Mouse (Mus musculus): ENCODE data around the gene Kcnk18. TPM values are rescaled to one million over a fixed set of nuclear protein-coding genes. Genes with fewer than 3 reads are reported as not detected.

Gene Kcnk18
- polyA plus RNA-seq, 1 experiment = 0.04 TPM

DNA sequence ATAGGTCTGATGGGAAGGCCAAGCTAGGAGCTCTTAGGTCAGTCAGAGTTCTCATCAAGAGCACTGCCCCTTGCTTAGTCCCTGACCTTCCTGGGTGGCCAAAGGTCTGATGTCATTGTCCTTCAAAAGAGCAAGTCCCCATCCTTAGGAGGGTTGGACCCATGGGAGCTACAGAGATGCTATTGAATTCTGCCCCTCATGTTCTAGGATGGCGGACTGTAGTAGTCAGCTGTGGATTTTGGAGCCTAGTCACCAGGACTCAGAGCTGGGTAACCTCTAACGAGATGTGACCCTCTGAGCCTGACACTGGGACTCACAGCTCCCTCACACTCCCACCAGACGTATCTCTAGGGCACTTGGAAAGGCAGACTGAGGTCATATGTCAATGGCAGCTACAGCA lies 9.4 kb downstream of the Kcnk18 start:
- Histone ChIP-seq H3K4me1 (ENCODE audit: control insufficient read depth, insufficient read depth, low read length) (no peaks in the 10 kb centered on the region), H3K4me3 (ENCODE audit: control insufficient read depth, low read depth, low read length) (no peak overlapping the region), H3K27ac (ENCODE audit: control insufficient read depth, insufficient read depth, low read depth, low read length) (no peak overlapping the region), H3K36me3 (ENCODE audit: control insufficient read depth, insufficient read depth, low read length) (no peaks in the 10 kb centered on the region), H3K27me3 (ENCODE audit: control insufficient read depth, insufficient read depth, low read length) (no peaks in the 10 kb centered on the region)
- TF ChIP-seq CTCF (IDR thresholded peaks at IDR 0.05; ENCODE audit: control insufficient read depth, insufficient read depth, insufficient replicate concordance, low read depth, low read length) (no peak), POLR2A (IDR thresholded peaks at IDR 0.05; ENCODE audit: control insufficient read depth, low read depth, low read length) (no peak)

GRCm38 (mm10) chr19:59232786-59233185 lies 13.8 kb downstream of the Kcnk18 start:
- Histone ChIP-seq H3K36me3 (ENCODE audit: control insufficient read depth, insufficient read depth, low read length) (no peaks in the 10 kb centered on the region), H3K4me1 (ENCODE audit: control insufficient read depth, insufficient read depth, low read length) (no peaks in the 10 kb centered on the region), H3K4me3 (ENCODE audit: control insufficient read depth, low read depth, low read length) (no peak overlapping the region), H3K27me3 (ENCODE audit: control insufficient read depth, insufficient read depth, low read length) (no peaks in the 10 kb centered on the region), H3K27ac (ENCODE audit: control insufficient read depth, insufficient read depth, low read depth, low read length) (no peak overlapping the region)
- TF ChIP-seq POLR2A (IDR thresholded peaks at IDR 0.05; ENCODE audit: control insufficient read depth, low read depth, low read length) = no peak
- no peak for TF ChIP-seq CTCF (IDR thresholded peaks at IDR 0.05; ENCODE audit: control insufficient read depth, insufficient read depth, insufficient replicate concordance, low read depth, low read length)

GRCm38 (mm10) chr19:59235001-59235400 lies 16.0 kb downstream of the Kcnk18 start:
- TF ChIP-seq POLR2A (IDR thresholded peaks at IDR 0.05; ENCODE audit: control insufficient read depth, low read depth, low read length) (no peak), CTCF (IDR thresholded peaks at IDR 0.05; ENCODE audit: control insufficient read depth, insufficient read depth, insufficient replicate concordance, low read depth, low read length) (no peak)
- peaks cover under 1% of the 10 kb centered on the region for H3K4me1 ChIP-seq (ENCODE audit: control insufficient read depth, insufficient read depth, low read length)
- no peaks in the 10 kb centered on the region for H3K36me3 ChIP-seq (ENCODE audit: control insufficient read depth, insufficient read depth, low read length)
- H3K27ac ChIP-seq (ENCODE audit: control insufficient read depth, insufficient read depth, low read depth, low read length) = no peak overlapping the region
- H3K27me3 ChIP-seq (ENCODE audit: control insufficient read depth, insufficient read depth, low read length) = no peaks in the 10 kb centered on the region
- H3K4me3 ChIP-seq (ENCODE audit: control insufficient read depth, low read depth, low read length) = no peak overlapping the region

- H3K4me3 ChIP-seq (ENCODE audit: control insufficient read depth, low read depth, low read length) = no peak overlapping the region
- H3K27ac ChIP-seq (ENCODE audit: control insufficient read depth, insufficient read depth, low read depth, low read length) = no peak overlapping the region
- TF ChIP-seq CTCF (IDR thresholded peaks at IDR 0.05; ENCODE audit: control insufficient read depth, insufficient read depth, insufficient replicate concordance, low read depth, low read length) = no peak
- H3K27me3 ChIP-seq (ENCODE audit: control insufficient read depth, insufficient read depth, low read length) = no peaks in the 10 kb centered on the region
- peaks cover 2% of the 10 kb centered on the region for H3K4me1 ChIP-seq (ENCODE audit: control insufficient read depth, insufficient read depth, low read length)
- no peaks in the 10 kb centered on the region for H3K36me3 ChIP-seq (ENCODE audit: control insufficient read depth, insufficient read depth, low read length)
Measured at GRCm38 (mm10) chr19:59236046-59236445, 17.0 kb downstream of the Kcnk18 start.

- H3K36me3 ChIP-seq (ENCODE audit: control insufficient read depth, insufficient read depth, low read length) = no peaks in the 10 kb centered on the region
- H3K4me1 ChIP-seq (ENCODE audit: control insufficient read depth, insufficient read depth, low read length) = peaks cover 2% of the 10 kb centered on the region
- H3K4me3 ChIP-seq (ENCODE audit: control insufficient read depth, low read depth, low read length) = no peak overlapping the region
- H3K27ac ChIP-seq (ENCODE audit: control insufficient read depth, insufficient read depth, low read depth, low read length) = no peak overlapping the region
- H3K27me3 ChIP-seq (ENCODE audit: control insufficient read depth, insufficient read depth, low read length) = no peaks in the 10 kb centered on the region
- TF ChIP-seq CTCF (IDR thresholded peaks at IDR 0.05; ENCODE audit: control insufficient read depth, insufficient read depth, insufficient replicate concordance, low read depth, low read length) (no peak), POLR2A (IDR thresholded peaks at IDR 0.05; ENCODE audit: control insufficient read depth, low read depth, low read length) (no peak)
Measured at GRCm38 (mm10) chr19:59238630-59239029, 19.6 kb downstream of the Kcnk18 start.

GRCm38 (mm10) chr19:59239124-59239817 lies 20.3 kb downstream of the Kcnk18 start:
- TF ChIP-seq CTCF (IDR thresholded peaks at IDR 0.05; ENCODE audit: control insufficient read depth, insufficient read depth, insufficient replicate concordance, low read depth, low read length) (peak; percentile 100), POLR2A (IDR thresholded peaks at IDR 0.05; ENCODE audit: control insufficient read depth, low read depth, low read length) (no peak)
- Histone ChIP-seq H3K27me3 (ENCODE audit: control insufficient read depth, insufficient read depth, low read length) (no peaks in the 10 kb centered on the region), H3K4me1 (ENCODE audit: control insufficient read depth, insufficient read depth, low read length) (peaks cover 2% of the 10 kb centered on the region), H3K36me3 (ENCODE audit: control insufficient read depth, insufficient read depth, low read length) (no peaks in the 10 kb centered on the region), H3K27ac (ENCODE audit: control insufficient read depth, insufficient read depth, low read depth, low read length) (no peak overlapping the region), H3K4me3 (ENCODE audit: control insufficient read depth, low read depth, low read length) (no peak overlapping the region)

DNA sequence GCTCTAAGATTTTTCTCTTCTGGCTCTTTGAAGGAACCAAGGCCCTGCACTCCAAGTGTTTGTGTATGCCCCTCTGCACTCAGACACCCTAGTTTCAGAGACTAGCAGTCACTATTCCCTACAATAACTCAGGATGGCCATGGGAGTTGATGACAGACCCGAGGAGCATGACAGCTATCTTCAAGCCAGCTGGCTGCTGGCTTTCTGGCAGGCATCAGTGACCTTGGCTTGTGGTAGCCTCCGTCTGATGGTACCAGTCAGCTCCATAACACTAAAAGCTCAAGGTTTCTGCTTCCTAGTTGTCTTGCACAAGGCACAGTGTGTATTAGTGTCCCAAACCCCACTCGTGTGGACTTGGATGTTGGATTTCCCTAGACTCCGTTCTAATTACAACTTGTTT lies 23.0 kb downstream of the Kcnk18 start:
- TF ChIP-seq POLR2A (IDR thresholded peaks at IDR 0.05; ENCODE audit: control insufficient read depth, low read depth, low read length) (no peak), CTCF (IDR thresholded peaks at IDR 0.05; ENCODE audit: control insufficient read depth, insufficient read depth, insufficient replicate concordance, low read depth, low read length) (no peak)
- Histone ChIP-seq H3K27ac (ENCODE audit: control insufficient read depth, insufficient read depth, low read depth, low read length) (no peak overlapping the region), H3K4me3 (ENCODE audit: control insufficient read depth, low read depth, low read length) (no peak overlapping the region), H3K27me3 (ENCODE audit: control insufficient read depth, insufficient read depth, low read length) (no peaks in the 10 kb centered on the region), H3K36me3 (ENCODE audit: control insufficient read depth, insufficient read depth, low read length) (no peaks in the 10 kb centered on the region), H3K4me1 (ENCODE audit: control insufficient read depth, insufficient read depth, low read length) (peaks cover 2% of the 10 kb centered on the region)
